Mouse (Mus musculus) heart, embryonic 10.5 days (tissue): ENCODE measurements around the gene Zfp276. TPM values are rescaled to one million over a fixed set of nuclear protein-coding genes. Genes with fewer than 3 reads are reported as not detected.

ENCODE experiments used
- DNase-seq: peaks from one replicate; pipeline ENCODE4 v3.0.0-alpha.2; 2017; ENCODE audit warnings: low spot score
- H3K27ac ChIP-seq: fragments of 300-500 bp; sonication (generic); 2 replicates; pipeline ENCODE4 v1.5.1; 2016; ENCODE audit warnings: mild to moderate bottlenecking
- H3K27me3 ChIP-seq: fragments of 300-500 bp; sonication (generic); 2 replicates; pipeline ENCODE4 v1.6.1; 2016; ENCODE audit warnings: mild to moderate bottlenecking; ENCODE audit not compliant: poor library complexity, insufficient read depth, severe bottlenecking
- H3K36me3 ChIP-seq: fragments of 300-500 bp; sonication (generic); 2 replicates; pipeline ENCODE4 v1.6.1; 2016; ENCODE audit warnings: mild to moderate bottlenecking, moderate library complexity
- H3K4me1 ChIP-seq: fragments of 300-500 bp; sonication (generic); 2 replicates; pipeline ENCODE4 v1.6.1; 2016; ENCODE audit warnings: mild to moderate bottlenecking
- H3K4me3 ChIP-seq: fragments of 300-500 bp; sonication (generic); 2 replicates; pipeline ENCODE4 v1.5.1; 2016; ENCODE audit warnings: mild to moderate bottlenecking, moderate library complexity
- H3K9me3 ChIP-seq: fragments of 300-500 bp; sonication (generic); 2 replicates; pipeline ENCODE4 v1.6.1; 2016; ENCODE audit warnings: mild to moderate bottlenecking, moderate library complexity
- WGBS: fragments of 180-500 bp; shearing (Covaris S2); methylation state at CpG from one replicate; pipeline ENCODE4 v1.1.7; 2016; 5-methylcytosine and 5-hydroxymethylcytosine counted together
- polyA plus RNA-seq: library from polyadenylated mRNA; unstranded; fragments of >200 nt; fragmentation: Nextera tagmentation; extraction: Ambion mirVana; gene quantifications from 2 replicates; pipeline ENCODE4 v1.2.1, GENCODE M21; 2016

The Zfp276 gene
- polyA plus RNA-seq, 1 experiment from 2014 or later, result 21.4 TPM

GRCm38 (mm10) chr8:123318467-123318911 lies 64.5 kb downstream of the Zfp276 start, which contains the start of gene Fanca:
TSS of gene Fanca (minus strand) at chr8:123318576.
- Histone ChIP-seq H3K4me3 (peak within 1 kb of the TSS; percentile 81), H3K27me3 (no peaks in the 10 kb centered on the region), H3K36me3 (peaks cover 4% of the 10 kb centered on the region), H3K4me1 (peaks cover 21% of the 10 kb centered on the region), H3K9me3 (no peaks in the 10 kb centered on the region), H3K27ac (peak within 1 kb of the TSS; percentile 89)
- under 1% methylated on average over 24 of the region's 24 CpGs for WGBS
- DNase-seq, result peak; percentile 99

Other genes with a start within 250 kb of the Zfp276 start
- gene Ankrd11, start 211.9 kb upstream of the Zfp276 start, polyA plus RNA-seq, result 32.9 TPM in 2 replicates
- 57.4 and 63.0 TPM in 2 replicates for gene Spg7, start 191.3 kb upstream of the Zfp276 start, polyA plus RNA-seq
- gene Rpl13, start 151.8 kb upstream of the Zfp276 start, polyA plus RNA-seq, result 1,165 and 1,266 TPM in 2 replicates
- 0.76 and 1.5 TPM in 2 replicates for gene Cpne7, start 136.8 kb upstream of the Zfp276 start, polyA plus RNA-seq
- 9.3 and 12.3 TPM in 2 replicates for gene Sult5a1, start 95.9 kb upstream of the Zfp276 start, polyA plus RNA-seq
- 1.9 and 5.2 TPM in 2 replicates for gene Dpep1, start 68.0 kb upstream of the Zfp276 start, polyA plus RNA-seq
- gene Chmp1a, start 41.4 kb upstream of the Zfp276 start, polyA plus RNA-seq, result 120 and 123 TPM in 2 replicates
- 3.5 and 3.6 TPM in 2 replicates for gene Spata33, start 41.4 kb upstream of the Zfp276 start, polyA plus RNA-seq
- gene Cdk10, start 29.4 kb upstream of the Zfp276 start, polyA plus RNA-seq, result 27.0 and 31.2 TPM in 2 replicates
- gene Spata2l, start 18.0 kb upstream of the Zfp276 start, polyA plus RNA-seq, result 2.2 and 2.6 TPM in 2 replicates
- 19.7 and 20.6 TPM in 2 replicates for gene Vps9d1, start 153 bp downstream of the Zfp276 start, polyA plus RNA-seq
- 28.9 and 31.5 TPM in 2 replicates for gene Fanca, start 64.4 kb downstream of the Zfp276 start, polyA plus RNA-seq
- 4.4 TPM in 2 replicates for gene Spire2, start 78.5 kb downstream of the Zfp276 start, polyA plus RNA-seq
- 153 and 172 TPM in 2 replicates for gene Tcf25, start 119.6 kb downstream of the Zfp276 start, polyA plus RNA-seq
- not detected in 2 replicates for gene Mc1r, start 152.9 kb downstream of the Zfp276 start, polyA plus RNA-seq
- gene Tubb3, start 157.2 kb downstream of the Zfp276 start, polyA plus RNA-seq, result 10.5 and 15.8 TPM in 2 replicates
- gene Def8, start 169.3 kb downstream of the Zfp276 start, polyA plus RNA-seq, result 36.4 and 38.6 TPM in 2 replicates
- gene Afg3l1, start 223.7 kb downstream of the Zfp276 start, polyA plus RNA-seq, result 56.3 and 63.8 TPM in 2 replicates